13 mouse cellular contexts compared by ENCODE assay signal in genomic region chr11:63122776-63123350, GRCm38 (mm10).
"Had no signal": no experiment of that assay in that cellular context is flagged by ENCODE, and none has a peak within 500 bp of the region (broad histone marks: within the 10 kb centered on the region; RNA-seq: fewer than 3 reads in every experiment).

No protein-coding gene starts in this region.

- H3K4me1 ChIP-seq: intestine, embryonic 15.5 days; midbrain, embryonic 15.5 days had no signal

- H3K27me3 ChIP-seq: intestine, embryonic 15.5 days; midbrain, embryonic 15.5 days; neural tube, embryonic 13.5 days had no signal

- H3K4me2 ChIP-seq: intestine, embryonic 15.5 days; midbrain, embryonic 15.5 days; neural tube, embryonic 13.5 days had no signal

- H3K9ac ChIP-seq: intestine, embryonic 15.5 days; liver, embryonic 14.5 days; midbrain, embryonic 15.5 days; neural tube, embryonic 13.5 days had no signal

- H3K27ac ChIP-seq: intestine, embryonic 15.5 days; liver, embryonic 14.5 days; midbrain, embryonic 10.5 days; midbrain, embryonic 15.5 days; neural tube, embryonic 13.5 days had no signal

- H3K9me3 ChIP-seq: intestine, embryonic 15.5 days; midbrain, embryonic 10.5 days; midbrain, embryonic 15.5 days; neural tube, embryonic 13.5 days had no signal

- H3K36me3 ChIP-seq: intestine, embryonic 15.5 days; midbrain, embryonic 10.5 days; midbrain, embryonic 15.5 days; neural tube, embryonic 13.5 days had no signal

- ATAC-seq: intestine, embryonic 15.5 days; midbrain, embryonic 15.5 days had no signal

- DNase-seq: kidney, adult 2 months; kidney, postnatal 25 days; liver; retina, postnatal 1 day; right cerebral cortex, postnatal 4 days; spleen, adult 18-20 months; thymus, adult 18-20 months; thymus, postnatal 14 days had no signal

- H3K4me3 ChIP-seq: intestine, embryonic 15.5 days; midbrain, embryonic 10.5 days; midbrain, embryonic 15.5 days; neural tube, embryonic 13.5 days had no signal
